In genomic region chr1:153446120-153446831, GRCm38 (mm10) we compare ENCODE assay signal across 21 mouse cellular contexts. TPM values are rescaled to one million over a fixed set of nuclear protein-coding genes. Genes with fewer than 3 reads are reported as not detected.
DNase-seq lines count a peak whose midpoint lies in the region; ATAC-seq and TF ChIP-seq lines count a peak whose summit lies in the region.
"Had no signal": no experiment of that assay in that cellular context is flagged by ENCODE, and none has a peak within 500 bp of the region (broad histone marks: within the 10 kb centered on the region; RNA-seq: fewer than 3 reads in every experiment).

No protein-coding gene starts in this region.

- TF ChIP-seq RAD21 in MEL (IDR thresholded peaks at IDR 0.05; ENCODE audit: low read depth, low read length), result no peak

- no peak for DNase-seq in hindbrain, embryonic 10.5 days (ENCODE audit: low spot score)
- peak; percentile 25 for DNase-seq in lung, postnatal 0 days (ENCODE audit: low spot score)
- DNase-seq in lung, adult 2 months, result no peak
- DNase-seq in MEL (ENCODE audit: low read depth, low spot score), result peak; percentile 47
- peak; percentile 35 for DNase-seq in splenic B cell, adult 2 months (ENCODE audit: low read depth, low spot score)
- DNase-seq in right cerebral cortex, postnatal 4 days, result no peak
- DNase-seq in thymus, adult 18-20 months, result no peak
- DNase-seq: cerebellum, adult 18-20 months; cerebellum, postnatal 25 days; gastrocnemius, postnatal 14 days; heart, adult 18-20 months; heart, postnatal 4 days; kidney, postnatal 4 days; layer of hippocampus, postnatal 36 days; right cerebral cortex, adult 18-20 months had no signal

- WGBS in hindbrain, embryonic 15.5 days, result 94% methylated on average over 20 of the region's 20 CpGs
- WGBS in hindbrain, embryonic 10.5 days, result 95% methylated on average over 20 of the region's 20 CpGs
- 96% methylated on average over 20 of the region's 20 CpGs for WGBS in lung, postnatal 0 days
- 96% methylated on average over 20 of the region's 20 CpGs for WGBS in lung, adult 2 months

- no peaks in the 10 kb centered on the region for H3K27me3 ChIP-seq in hindbrain, embryonic 15.5 days
- no peaks in the 10 kb centered on the region for H3K27me3 ChIP-seq in hindbrain, embryonic 10.5 days (ENCODE audit: insufficient read depth, poor library complexity, severe bottlenecking)
- H3K27me3 ChIP-seq in lung, postnatal 0 days (replicated peaks; ENCODE audit: insufficient read depth, low read length), result no peaks in the 10 kb centered on the region
- H3K27me3 ChIP-seq in MEL (ENCODE audit: control insufficient read depth in 1 of 2, insufficient read depth in 2 of 2, low read length in 2 of 2), result no peaks in the 10 kb centered on the region
- H3K27me3 ChIP-seq in splenic B cell, adult 2 months (ENCODE audit: control insufficient read depth, insufficient read depth, low read length, poor library complexity, severe bottlenecking), result no peaks in the 10 kb centered on the region
- H3K27me3 ChIP-seq: limb, embryonic 15.5 days; neural tube, embryonic 13.5 days had no signal

- H3K4me2 ChIP-seq in hindbrain, embryonic 15.5 days, result no peak overlapping the region
- no peak overlapping the region for H3K4me2 ChIP-seq in lung, postnatal 0 days (replicated peaks; ENCODE audit: low read depth, low read length)
- H3K4me2 ChIP-seq: limb, embryonic 15.5 days; neural tube, embryonic 13.5 days had no signal

- H3K4me1 ChIP-seq in hindbrain, embryonic 15.5 days (replicated peaks), result no peaks in the 10 kb centered on the region
- no peaks in the 10 kb centered on the region for H3K4me1 ChIP-seq in hindbrain, embryonic 10.5 days (replicated peaks)
- H3K4me1 ChIP-seq in lung, postnatal 0 days (ENCODE audit: insufficient read depth, low read depth, low read length), result no peaks in the 10 kb centered on the region
- no peaks in the 10 kb centered on the region for H3K4me1 ChIP-seq in lung, adult 2 months (ENCODE audit: control insufficient read depth, insufficient read depth, low read length)
- H3K4me1 ChIP-seq in MEL (ENCODE audit: control insufficient read depth in 1 of 2, insufficient read depth in 2 of 2, low read length in 2 of 2), result no peaks in the 10 kb centered on the region; a peak in 1 of 4 replicates
- H3K4me1 ChIP-seq: forebrain, embryonic 10.5 days; limb, embryonic 15.5 days; neural tube, embryonic 13.5 days had no signal

- no peak for TF ChIP-seq EP300 in lung, postnatal 0 days (IDR thresholded peaks at IDR 0.05)
- no peak for TF ChIP-seq EP300 in MEL (IDR thresholded peaks at IDR 0.05; ENCODE audit: low read depth in 1 of 2, low read length in 2 of 2)

- H3K79me2 ChIP-seq in MEL (ENCODE audit: control insufficient read depth, insufficient read depth, low read length, poor library complexity), result no peaks in the 10 kb centered on the region

- H3K4me3 ChIP-seq in hindbrain, embryonic 15.5 days, result no peak overlapping the region
- H3K4me3 ChIP-seq in hindbrain, embryonic 10.5 days, result no peak overlapping the region
- no peak overlapping the region for H3K4me3 ChIP-seq in lung, postnatal 0 days (ENCODE audit: low read depth, low read length)
- H3K4me3 ChIP-seq in lung, adult 2 months (replicated peaks; ENCODE audit: extremely low read depth, low read depth, low read length), result no peak overlapping the region
- no peak overlapping the region for H3K4me3 ChIP-seq in MEL (ENCODE audit: control insufficient read depth in 1 of 2, insufficient read depth in 1 of 2, low read depth in 2 of 2, low read length in 2 of 2)
- H3K4me3 ChIP-seq: forebrain, embryonic 10.5 days; limb, embryonic 15.5 days; neural tube, embryonic 13.5 days had no signal

- no peaks in the 10 kb centered on the region for H3K9me3 ChIP-seq in hindbrain, embryonic 15.5 days
- H3K9me3 ChIP-seq in hindbrain, embryonic 10.5 days, result no peaks in the 10 kb centered on the region
- H3K9me3 ChIP-seq in lung, postnatal 0 days (ENCODE audit: low read length), result no peaks in the 10 kb centered on the region
- H3K9me3 ChIP-seq in MEL (replicated peaks; ENCODE audit: insufficient read depth, low read length), result no peaks in the 10 kb centered on the region
- H3K9me3 ChIP-seq: forebrain, embryonic 10.5 days; limb, embryonic 15.5 days; neural tube, embryonic 13.5 days had no signal

- H3K9ac ChIP-seq in hindbrain, embryonic 15.5 days, result no peak overlapping the region
- no peak overlapping the region for H3K9ac ChIP-seq in lung, postnatal 0 days (replicated peaks; ENCODE audit: low read depth)
- H3K9ac ChIP-seq in MEL (ENCODE audit: control insufficient read depth, low read depth, low read length, poor library complexity, severe bottlenecking), result no peak overlapping the region
- H3K9ac ChIP-seq: limb, embryonic 15.5 days; neural tube, embryonic 13.5 days had no signal

- TF ChIP-seq CTCF in lung, postnatal 0 days (IDR thresholded peaks at IDR 0.05), result no peak
- no peak for TF ChIP-seq CTCF in lung, adult 2 months (IDR thresholded peaks at IDR 0.05; ENCODE audit: insufficient read depth, low read length)
- TF ChIP-seq CTCF in MEL (IDR thresholded peaks at IDR 0.05 in 2 of 3, conservative IDR thresholded peaks at IDR 0.05 in 1 of 3; ENCODE audit: control insufficient read depth in 1 of 3, insufficient read depth in 1 of 3, low read depth in 2 of 3, low read length in 3 of 3, poor library complexity in 1 of 3, severe bottlenecking in 1 of 3), result peak in 1 of 3 experiments; percentile 26; a peak in 1 of 6 replicates

- TF ChIP-seq POLR2A in lung, adult 2 months (IDR thresholded peaks at IDR 0.05; ENCODE audit: borderline replicate concordance, extremely low read depth, low read depth, low read length), result no peak
- TF ChIP-seq POLR2A in MEL (IDR thresholded peaks at IDR 0.05; ENCODE audit: control insufficient read depth in 1 of 2, insufficient read depth in 1 of 2, low read depth in 1 of 2, low read length in 2 of 2, poor library complexity in 1 of 2), result no peak

- H3K36me3 ChIP-seq in hindbrain, embryonic 15.5 days, result 0 out of 2 replicates have a peak, but pooled peaks cover 4% of the 10 kb centered on the region
- H3K36me3 ChIP-seq in hindbrain, embryonic 10.5 days, result peaks cover 10% of the 10 kb centered on the region
- H3K36me3 ChIP-seq in lung, postnatal 0 days (ENCODE audit: insufficient read depth, low read length), result no peaks in the 10 kb centered on the region
- H3K36me3 ChIP-seq in MEL (ENCODE audit: control insufficient read depth in 1 of 2, insufficient read depth in 2 of 2, low read length in 2 of 2), result no peaks in the 10 kb centered on the region
- H3K36me3 ChIP-seq in splenic B cell, adult 2 months (ENCODE audit: control insufficient read depth, insufficient read depth, low read length, poor library complexity, severe bottlenecking), result no peaks in the 10 kb centered on the region

- ATAC-seq in hindbrain, embryonic 15.5 days (ENCODE audit: low FRiP score, low read depth), result 0 out of 2 replicates have a peak, but pooled peaks have one; percentile 45
- no peak for ATAC-seq in lung, postnatal 0 days
- ATAC-seq: inflammation-experienced regulatory T-cells, adult 6 months had no signal

- no peak overlapping the region for H3K27ac ChIP-seq in hindbrain, embryonic 15.5 days (replicated peaks)
- H3K27ac ChIP-seq in hindbrain, embryonic 10.5 days, result no peak overlapping the region
- no peak overlapping the region for H3K27ac ChIP-seq in lung, postnatal 0 days (ENCODE audit: low read length)
- no peak overlapping the region for H3K27ac ChIP-seq in MEL (ENCODE audit: control insufficient read depth, low read depth, low read length)
- H3K27ac ChIP-seq: forebrain, embryonic 10.5 days; limb, embryonic 15.5 days; neural tube, embryonic 13.5 days had no signal

TF ChIP-seq in MEL, 35 proteins besides CTCF, POLR2A, EP300 and RAD21 (continues in another document):
- TF ChIP-seq MAX (IDR thresholded peaks at IDR 0.05; ENCODE audit: low read length) (no peak), E2F4 (IDR thresholded peaks at IDR 0.05; ENCODE audit: borderline replicate concordance, low read depth, low read length) (no peak), SMC3 (IDR thresholded peaks at IDR 0.05; ENCODE audit: low read depth, low read length) (no peak), JUND (IDR thresholded peaks at IDR 0.05; ENCODE audit: low read depth, low read length) (no peak), RCOR1 (IDR thresholded peaks at IDR 0.05; ENCODE audit: low read depth, low read length) (no peak), MAFK (IDR thresholded peaks at IDR 0.05; ENCODE audit: borderline replicate concordance, low read depth, low read length) (no peak), SIN3A (IDR thresholded peaks at IDR 0.05; ENCODE audit: low read length) (no peak), ETS1 (IDR thresholded peaks at IDR 0.05; ENCODE audit: low read depth, low read length) (no peak), GATA1 (IDR thresholded peaks at IDR 0.05; ENCODE audit: low read depth, low read length) (no peak), CHD1 (IDR thresholded peaks at IDR 0.05; ENCODE audit: low read depth, low read length) (no peak), NELFE (IDR thresholded peaks at IDR 0.05; ENCODE audit: low read depth, low read length) (no peak), USF2 (IDR thresholded peaks at IDR 0.05; ENCODE audit: borderline replicate concordance in 1 of 2, insufficient read depth in 1 of 2, low read depth in 1 of 2, low read length in 2 of 2) (no peak), MAZ (IDR thresholded peaks at IDR 0.05; ENCODE audit: low read depth, low read length) (no peak), UBTF (IDR thresholded peaks at IDR 0.05; ENCODE audit: borderline replicate concordance, insufficient read depth, low read depth, low read length) (no peak), USF1 (IDR thresholded peaks at IDR 0.05; ENCODE audit: low read depth, low read length) (no peak), MXI1 (IDR thresholded peaks at IDR 0.05; ENCODE audit: low read depth, low read length) (no peak)

RNA-seq across cellular contexts. Expression of gene Shcbp1l, which starts 21.3 kb away (rescaled TPM):
- polyA plus RNA-seq in hindbrain, embryonic 15.5 days (2015; fragmentation: Nextera tagmentation; extraction: Ambion mirVana), result 0.66 and 1.0 TPM in 2 replicates
- not detected in 2 replicates for polyA plus RNA-seq in hindbrain, embryonic 10.5 days (2016; fragmentation: Nextera tagmentation; extraction: Ambion mirVana)
- polyA plus RNA-seq in lung, postnatal 0 days (2015; fragmentation: Nextera tagmentation; extraction: Ambion mirVana), result 0.12 and 0.17 TPM in 2 replicates
- polyA plus RNA-seq in lung, adult 2 months (2012; rRNA removed), result 0.13 and 0.28 TPM in 2 replicates
- total RNA-seq in MEL (2012; rRNA removed), result 1.9 and 3.7 TPM in 2 replicates
- polyA plus RNA-seq in MEL (2012; ENCODE audit: insufficient read depth in 1 of 2, insufficient read length in 2 of 2, low read depth in 1 of 2, low replicate concordance in 2 of 2, missing spikeins in 1 of 2), result 1 to 10 TPM in 1 of 2 experiments, not detected in 1; 2.4 TPM
- total RNA-seq: gastrocnemius, postnatal 14 days; heart, adult 18-20 months; heart, postnatal 4 days had no signal
- polyA plus RNA-seq: small intestine, adult 2 months had no signal

RNA-seq across cellular contexts. Expression of gene Dhx9, which starts 41.2 kb away (rescaled TPM):
- polyA plus RNA-seq in hindbrain, embryonic 15.5 days (2015; fragmentation: Nextera tagmentation; extraction: Ambion mirVana), result 23.5 and 32.2 TPM in 2 replicates
- 31.1 and 42.1 TPM in 2 replicates for polyA plus RNA-seq in hindbrain, embryonic 10.5 days (2016; fragmentation: Nextera tagmentation; extraction: Ambion mirVana)
- polyA plus RNA-seq in lung, postnatal 0 days (2015; fragmentation: Nextera tagmentation; extraction: Ambion mirVana), result 14.0 and 16.3 TPM in 2 replicates
- polyA plus RNA-seq in lung, adult 2 months (2012; rRNA removed), result 8.0 and 16.1 TPM in 2 replicates
- 82.0 and 94.1 TPM in 2 replicates for total RNA-seq in MEL (2012; rRNA removed)
- polyA plus RNA-seq in MEL (2012; ENCODE audit: insufficient read depth in 1 of 2, insufficient read length in 2 of 2, low read depth in 1 of 2, low replicate concordance in 2 of 2, missing spikeins in 1 of 2), result 100 to 1,000 TPM; 170 to 262 TPM

Comparison
In these comparisons a context has a peak if more than half of its experiments do, and no peak if none do; other contexts are left out.
1. DNase-seq: peak in lung, postnatal 0 days (single experiment), MEL (single experiment) and splenic B cell, adult 2 months (single experiment); none in hindbrain, embryonic 10.5 days (single experiment), lung, adult 2 months (single experiment), right cerebral cortex, postnatal 4 days (single experiment) and thymus, adult 18-20 months (0 of 2).